Mouse (Mus musculus) heart, adult 8-10 months (tissue): ENCODE measurements around the gene Kcnk18. TPM values are rescaled to one million over a fixed set of nuclear protein-coding genes. Genes with fewer than 3 reads are reported as not detected.

Experiments used
- DNase-seq: peaks from one replicate; pipeline ENCODE4 v3.0.0; 2022; ENCODE audit warnings: low spot score
- total RNA-seq, 4 experiments: library from RNA; stranded (reverse); gene quantifications; 2 replicates each; pipeline ENCODE4 v1.2.4; 2022

The Kcnk18 gene
- total RNA-seq = not detected

GRCm38 (mm10) chr19:59218991-59219390 is at the start of gene Kcnk18:
TSS of gene Kcnk18 (plus strand) at chr19:59219214.
- DNase-seq = no peak

- DNase-seq = no peak
These were observed 48.9 kb upstream of the Kcnk18 start, which contains the start of gene Vax1 for GRCm38 (mm10) chr19:59169936-59170765. TSS of gene Vax1 (minus strand) at chr19:59170056.

GRCm38 (mm10) chr19:59170766-59171095 is 48.3 kb upstream of the Kcnk18 start:
- no peak for DNase-seq

DNA sequence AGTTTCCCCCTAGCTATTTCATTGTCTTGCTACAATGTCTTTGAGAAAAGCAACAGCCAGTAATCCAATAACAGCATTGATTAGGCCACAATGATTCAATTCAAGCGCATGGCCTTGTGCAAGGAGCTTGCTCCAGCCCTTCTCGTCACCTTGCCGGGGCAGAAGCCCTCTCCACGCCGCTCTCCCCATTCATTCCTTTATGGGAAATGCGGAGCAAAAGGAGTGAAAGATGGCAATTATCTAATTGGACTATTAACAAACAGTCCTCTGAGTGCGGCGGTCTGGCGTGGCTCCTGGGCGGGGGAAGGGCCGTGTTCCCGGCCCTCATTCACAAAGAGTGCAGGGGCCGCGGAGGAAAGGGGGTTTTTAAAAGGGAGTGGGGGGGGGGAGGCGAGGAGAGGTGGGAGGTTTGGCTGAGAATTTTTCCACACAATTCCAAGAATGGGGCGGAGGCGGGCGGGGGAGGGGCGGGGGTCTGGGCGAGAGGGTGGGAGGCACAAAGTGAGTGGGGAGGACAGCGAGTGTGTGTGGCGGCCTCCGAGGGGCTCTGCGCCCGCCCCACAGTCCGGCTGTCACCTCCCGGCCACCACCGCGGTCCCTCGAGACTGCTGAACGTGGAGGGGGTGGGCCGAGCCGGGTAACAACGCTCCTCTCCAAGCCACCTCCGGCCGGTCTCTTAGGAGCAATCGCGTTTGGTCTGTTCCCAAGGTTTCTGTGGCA is 47.7 kb upstream of the Kcnk18 start:
- no peak for DNase-seq

GRCm38 (mm10) chr19:59171871-59172245 is 47.2 kb upstream of the Kcnk18 start:
- DNase-seq = no peak

DNA sequence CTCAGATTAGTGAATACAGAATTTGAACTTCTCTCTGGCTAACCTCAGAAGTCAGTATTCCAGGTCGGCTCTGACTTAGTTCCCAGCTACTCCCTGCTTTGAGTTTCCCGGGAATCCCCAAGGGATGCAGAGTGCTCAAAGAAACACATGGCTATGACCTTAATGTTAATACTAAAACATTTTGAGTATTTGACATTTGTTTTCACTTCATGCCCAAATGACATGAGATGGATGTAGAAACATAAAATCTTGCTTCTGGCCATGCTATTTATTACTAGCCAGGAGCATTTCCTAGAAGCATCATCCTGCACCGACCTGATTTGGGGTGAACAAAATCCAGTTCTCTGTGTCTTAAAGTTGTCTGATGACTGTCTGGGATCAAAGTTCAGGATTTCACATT is 46.2 kb upstream of the Kcnk18 start:
- DNase-seq = no peak

- no peak for DNase-seq
These were observed 45.5 kb upstream of the Kcnk18 start for GRCm38 (mm10) chr19:59173341-59174015.

DNA sequence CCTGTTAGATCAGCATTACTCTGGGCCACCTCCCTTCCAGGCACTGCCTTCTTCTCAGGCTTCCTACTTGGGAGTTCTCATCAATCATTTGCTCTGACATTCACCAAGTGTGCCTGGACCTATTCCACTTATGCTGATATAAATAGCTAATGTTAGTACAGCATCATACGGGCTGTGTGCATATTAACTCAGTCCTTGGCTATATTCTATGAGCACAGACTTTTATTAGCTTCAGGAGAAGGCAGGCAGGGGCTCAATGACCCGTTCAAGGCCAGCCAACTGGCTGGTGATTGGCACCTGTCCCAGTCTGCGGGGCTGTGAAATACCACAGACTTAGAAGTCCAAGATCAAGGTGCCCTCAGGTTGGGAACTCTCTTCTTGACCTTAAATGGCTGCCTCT is 35.0 kb upstream of the Kcnk18 start:
- no peak for DNase-seq

- no peak for DNase-seq
These were observed 30.0 kb upstream of the Kcnk18 start for GRCm38 (mm10) chr19:59188981-59189380.

DNA sequence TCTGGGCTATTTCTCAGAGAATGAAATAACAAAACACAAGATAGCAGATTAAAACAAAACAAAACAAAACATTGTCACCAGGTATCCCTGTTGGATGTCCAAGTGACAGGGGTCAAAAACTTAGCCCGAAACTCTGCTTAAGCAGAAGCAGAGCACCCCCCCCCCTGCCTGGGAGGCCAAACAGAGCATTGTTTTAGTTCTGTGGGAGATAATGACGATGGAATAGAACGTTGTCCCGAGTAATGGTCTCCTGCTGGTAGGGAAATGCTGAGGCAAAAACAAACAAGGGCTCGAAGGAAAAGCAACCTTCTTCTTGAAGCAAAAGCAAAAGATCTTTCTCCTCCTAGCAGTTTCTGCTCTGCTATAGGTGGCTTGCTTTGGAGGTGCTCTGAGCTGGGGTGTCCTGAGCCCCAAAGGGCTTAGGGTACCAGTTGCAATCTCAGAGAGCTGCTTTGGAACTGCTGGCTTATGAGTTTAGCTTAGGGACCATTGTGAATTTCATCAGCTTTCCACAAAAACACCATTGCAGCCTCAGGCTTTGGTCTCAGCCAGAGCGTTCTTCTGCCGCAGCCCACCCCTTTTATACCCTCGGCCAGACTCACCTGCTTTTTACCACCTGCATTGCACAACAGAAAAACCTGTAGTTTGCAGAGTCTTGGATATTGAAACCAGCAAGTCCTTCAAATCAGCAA is 28.4 kb upstream of the Kcnk18 start:
- no peak for DNase-seq

DNA sequence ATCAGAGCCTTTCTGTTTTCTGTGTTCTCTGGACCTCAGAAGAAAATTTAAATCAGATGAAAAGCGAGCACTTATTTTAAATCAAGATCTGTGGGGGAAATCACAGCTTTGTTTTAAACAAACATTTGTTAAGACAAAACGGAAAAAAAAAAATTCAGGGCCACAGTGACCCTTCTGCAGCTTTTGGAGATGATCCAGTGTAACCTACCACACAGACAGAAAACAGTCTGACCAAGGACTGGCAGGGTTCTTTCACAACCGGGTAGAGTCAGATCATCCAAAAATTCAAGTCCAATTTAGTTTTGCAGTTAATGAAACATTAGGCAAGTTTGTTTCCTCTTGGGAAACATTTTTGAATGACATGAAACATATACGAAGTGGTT is 27.9 kb upstream of the Kcnk18 start:
- no peak for DNase-seq

DNA sequence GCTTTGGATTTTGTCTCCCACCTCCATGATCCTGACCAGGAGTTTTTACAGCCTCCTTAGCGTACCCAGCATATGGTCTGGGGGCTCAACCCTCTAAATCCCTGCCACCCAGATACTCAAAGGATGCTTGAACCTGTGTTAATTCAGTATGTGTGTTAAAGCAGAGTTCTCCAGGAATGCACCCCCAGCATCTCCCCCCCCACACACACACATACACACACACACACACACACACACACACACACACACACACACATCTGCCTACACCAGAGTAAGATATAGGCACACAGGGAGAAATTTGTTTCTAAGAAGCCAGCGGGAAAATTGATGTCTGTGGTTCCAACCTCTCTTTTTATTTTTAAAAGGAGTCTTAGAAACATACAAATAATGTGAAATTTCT is 26.5 kb upstream of the Kcnk18 start:
- DNase-seq = no peak

- no peak for DNase-seq
These were observed 25.6 kb upstream of the Kcnk18 start for GRCm38 (mm10) chr19:59193456-59193855.

GRCm38 (mm10) chr19:59193986-59194820 is 24.8 kb upstream of the Kcnk18 start:
- no peak for DNase-seq

DNA sequence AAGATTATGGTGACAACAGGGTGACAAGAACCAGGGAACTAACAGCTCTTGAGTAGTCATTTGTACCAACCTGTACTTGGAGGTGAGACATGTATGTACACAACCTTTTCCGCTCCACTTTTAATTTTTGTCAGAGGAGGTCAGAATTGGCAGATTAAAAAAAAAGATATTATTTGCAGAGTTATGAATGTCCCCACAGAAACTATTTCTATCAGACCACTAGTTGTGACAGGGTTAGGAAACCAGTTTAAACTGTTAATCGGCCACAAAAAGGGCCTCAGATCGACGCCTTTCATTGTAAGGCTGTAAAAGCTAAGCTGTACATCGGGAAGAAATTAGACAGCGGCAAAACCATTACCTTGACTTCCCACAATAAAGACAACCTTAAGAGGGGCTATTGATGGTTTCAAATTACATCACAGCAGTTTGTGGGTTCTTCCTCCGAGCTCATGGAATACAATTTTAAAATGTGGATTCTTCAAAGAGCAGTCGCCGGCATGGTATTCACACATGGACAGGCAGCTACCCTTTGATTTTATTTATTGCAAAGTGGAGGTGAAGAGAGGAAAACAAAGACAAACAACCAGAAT is 23.7 kb upstream of the Kcnk18 start:
- no peak for DNase-seq

- peak; percentile 21 for DNase-seq
These were observed 22.8 kb upstream of the Kcnk18 start for GRCm38 (mm10) chr19:59196111-59196666.

GRCm38 (mm10) chr19:59198161-59198560 is 20.9 kb upstream of the Kcnk18 start:
- peak; percentile 38 for DNase-seq

GRCm38 (mm10) chr19:59208475-59208874 is 10.5 kb upstream of the Kcnk18 start:
- peak; percentile 40 for DNase-seq

DNA sequence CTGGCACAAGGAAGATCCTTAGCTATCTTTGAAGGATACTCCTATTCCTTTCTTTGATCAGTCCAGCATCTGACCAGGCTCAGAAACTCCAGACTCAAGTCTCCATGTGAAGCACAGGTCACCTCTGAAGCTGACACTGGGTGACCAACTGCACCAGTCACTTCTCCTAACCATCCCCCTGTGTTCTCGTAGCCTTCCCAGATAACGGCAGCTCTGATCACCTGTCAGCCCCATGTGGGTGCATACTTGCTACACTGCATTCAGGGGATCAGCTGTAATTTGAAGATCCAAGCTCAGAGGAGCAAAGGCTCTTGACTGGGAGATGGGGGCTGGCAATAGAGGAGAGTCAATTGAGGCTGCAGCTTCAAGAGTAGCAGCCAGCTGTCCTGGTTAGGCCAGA is 10.0 kb upstream of the Kcnk18 start:
- DNase-seq = no peak

DNA sequence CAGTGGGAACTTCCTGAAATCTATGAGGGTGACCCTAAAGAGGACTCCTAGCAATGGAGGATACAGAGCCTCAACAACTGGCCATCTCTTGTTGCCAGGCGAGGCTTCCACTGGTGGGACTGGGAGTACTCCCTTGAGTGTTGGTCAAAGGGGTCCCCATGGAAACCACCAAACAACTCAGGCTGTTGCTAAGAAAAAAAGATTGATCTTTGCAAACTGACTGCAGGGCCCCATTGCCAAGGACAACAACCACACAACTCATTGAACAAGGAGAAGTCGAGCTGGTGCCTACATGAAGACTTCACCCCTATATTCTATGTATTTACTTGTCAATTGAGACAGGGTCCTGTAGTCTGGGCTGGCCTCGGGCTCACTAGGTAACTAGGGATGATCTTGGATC is 2.1 kb upstream of the Kcnk18 start:
- DNase-seq = no peak
